Mouse (Mus musculus) right cerebral cortex, adult 2 months (tissue): ENCODE measurements around the gene Rnpep.
A peak's percentile ranks its signal among the peaks of the same experiment; 100 is the strongest.
"Not testable (repeated sequence)": the region's sequence is repeated elsewhere in the genome, so short reads cannot be mapped to it uniquely, and the experiment has no call there.

Source experiments
- DNase-seq, 2 experiments: peaks; one replicate each; pipeline ENCODE4 v3.0.0; 2021 to 2022; ENCODE audit warnings: low spot score in 2 of 2

Gene Rnpep

DNA sequence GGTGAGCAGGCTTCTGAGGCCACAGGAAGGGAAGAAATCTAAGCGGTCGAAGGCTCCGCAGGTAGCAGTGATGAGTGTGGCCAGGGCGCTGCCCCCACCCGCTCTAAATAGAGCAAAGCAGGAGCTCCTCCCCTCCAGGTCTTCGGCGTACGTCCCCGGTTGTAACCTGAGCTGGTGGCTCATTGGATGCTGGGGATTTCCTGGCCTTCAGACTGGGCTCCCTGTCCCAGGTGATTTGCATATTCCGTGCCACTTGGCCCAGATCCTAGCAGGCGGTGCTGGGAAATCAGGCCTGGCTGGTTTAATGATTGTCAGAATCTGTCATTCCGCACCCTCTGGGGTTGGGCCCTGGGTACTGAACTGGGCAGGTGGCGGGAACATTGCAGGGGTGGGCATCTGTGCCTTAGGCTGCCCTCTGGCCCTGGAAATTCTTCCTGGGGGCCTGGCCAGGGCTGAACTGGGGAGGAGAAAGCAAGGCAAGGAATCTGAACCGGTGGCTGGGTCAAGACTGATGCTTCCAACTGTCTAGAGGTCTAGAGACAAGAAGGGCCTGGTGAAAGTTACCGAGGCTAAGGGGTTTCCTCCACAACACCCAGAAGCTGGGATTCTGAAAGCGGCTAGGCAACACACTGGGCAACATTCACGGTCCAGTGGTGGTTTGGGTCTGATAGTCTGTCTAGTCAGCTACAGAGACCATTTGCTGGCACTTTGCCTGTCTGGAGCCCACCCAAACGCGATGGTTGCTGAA lies 25.3 kb downstream of the Rnpep start, which contains the start of gene Elf3:
Gene Elf3 (minus strand): TSS at position 189 of the 748 bp plus-strand sequence.
- no peak for DNase-seq

DNA sequence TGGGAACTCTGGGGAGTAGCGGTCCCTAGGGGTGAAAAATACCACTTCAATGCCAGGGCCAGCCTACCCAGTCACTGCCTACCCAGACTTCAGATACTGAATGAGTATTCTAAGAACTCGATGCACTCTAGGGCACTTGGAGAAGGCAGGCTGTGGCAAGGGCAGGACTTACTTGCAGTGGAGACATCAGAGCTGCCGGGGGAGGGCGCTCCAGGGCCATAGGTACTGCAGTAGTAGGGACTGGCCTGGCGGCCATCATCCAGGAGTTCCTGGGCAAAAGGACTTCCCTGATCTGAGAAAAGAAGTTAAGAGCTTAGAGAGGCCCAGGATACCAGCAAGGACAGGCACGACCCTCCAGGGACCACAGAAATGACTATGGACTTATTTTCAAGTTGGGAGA lies 27.6 kb downstream of the Rnpep start:
- no peak for DNase-seq

DNA sequence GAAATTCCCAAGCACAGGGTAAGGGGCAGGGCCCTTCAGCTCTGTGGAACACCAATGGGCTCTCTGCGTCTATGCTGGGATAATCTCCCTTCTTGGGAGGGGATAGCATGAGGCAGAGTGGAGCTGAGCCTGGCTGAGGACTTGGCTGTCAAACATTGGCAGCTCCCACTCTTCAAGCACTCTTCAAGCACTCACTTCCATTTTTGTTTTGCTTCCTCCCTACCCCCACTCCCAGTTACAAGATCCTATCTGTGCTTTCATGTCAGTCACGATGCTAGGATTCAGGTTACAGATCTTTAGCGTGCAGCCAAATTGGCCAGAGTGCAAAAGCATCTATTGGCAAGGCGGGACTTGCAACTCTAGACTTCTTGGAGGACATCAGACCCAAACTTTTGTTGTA lies 31.0 kb downstream of the Rnpep start:
- no peak for DNase-seq

DNA sequence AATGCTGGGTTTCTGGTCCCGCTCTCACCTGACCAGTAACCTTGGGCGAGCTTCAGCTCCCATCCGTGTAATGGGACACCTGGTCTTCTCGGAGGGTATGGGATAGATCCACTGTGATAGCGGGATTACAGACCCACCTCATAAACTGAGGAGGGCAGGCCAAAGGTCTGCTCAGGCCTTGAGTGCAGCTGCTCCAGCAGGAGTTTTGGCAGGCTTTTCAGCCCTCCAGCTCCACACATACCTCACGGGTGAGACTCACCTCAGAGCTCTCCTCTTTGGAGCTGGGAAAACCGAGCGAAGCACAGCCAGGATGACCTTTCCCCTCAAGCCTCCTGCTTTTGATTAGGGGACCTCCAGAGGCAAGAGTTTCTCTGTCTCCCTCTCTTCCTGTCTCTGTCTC lies 32.5 kb downstream of the Rnpep start:
- DNase-seq = no peak

DNA sequence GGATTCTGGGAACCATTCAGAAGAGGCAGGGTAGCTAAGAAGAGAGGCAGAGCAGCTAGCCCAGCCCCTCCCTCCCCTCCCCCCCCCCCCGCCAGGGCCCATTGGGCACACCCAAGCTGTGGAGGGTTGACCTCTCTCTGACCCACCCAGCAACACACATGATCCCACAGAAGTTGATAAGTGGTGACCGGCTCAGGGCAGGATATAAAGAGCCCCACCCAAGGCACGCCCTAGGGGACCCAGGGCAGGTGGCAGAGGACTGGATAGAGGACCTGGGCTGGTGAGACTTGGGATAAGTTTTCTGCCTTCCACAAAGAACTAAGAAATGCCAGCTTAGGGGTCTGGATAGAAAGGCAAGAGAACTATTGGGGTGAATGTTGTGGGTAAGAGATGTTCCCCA lies 33.2 kb downstream of the Rnpep start:
- DNase-seq = no peak

DNA sequence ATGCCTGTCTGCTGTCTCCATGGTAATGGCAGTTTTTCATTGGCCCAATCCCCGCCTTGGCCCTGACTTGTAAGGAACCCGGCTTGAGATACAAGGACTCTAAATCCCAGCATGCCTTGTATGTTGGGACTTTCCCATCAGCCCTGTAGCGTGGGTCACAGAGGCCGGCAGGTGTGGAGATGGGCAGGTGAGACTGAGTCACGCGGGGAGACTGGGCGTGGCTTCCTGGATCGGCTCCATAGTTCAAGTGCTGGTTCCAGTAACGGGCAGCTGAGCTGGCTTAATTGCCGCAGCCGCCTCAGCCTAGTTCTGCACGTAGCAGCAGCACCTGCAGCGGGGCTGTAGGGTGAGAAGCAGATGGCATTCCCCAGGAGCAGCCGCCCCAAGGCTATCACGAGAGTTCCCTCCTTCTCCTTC lies 35.4 kb downstream of the Rnpep start:
- peak; percentile 54 to 65 for DNase-seq

DNA sequence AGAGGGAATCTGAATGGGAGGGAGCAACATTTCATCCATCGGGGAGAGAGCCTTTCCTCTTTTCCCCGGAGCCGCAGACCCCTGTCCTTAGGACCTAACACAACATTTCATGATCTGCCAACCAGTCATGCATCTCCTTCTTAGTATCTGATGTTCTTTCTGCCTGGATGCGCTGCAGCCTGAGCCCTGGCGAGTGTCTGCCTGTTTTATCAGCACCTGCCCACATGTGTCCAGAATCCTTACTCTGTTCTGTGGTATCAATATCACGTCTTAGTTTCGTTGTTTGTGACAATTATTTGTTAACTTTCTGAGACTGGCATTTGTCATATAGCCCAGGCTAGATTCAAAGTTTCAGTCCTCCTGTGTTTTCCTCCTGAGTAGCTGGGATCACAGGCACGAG lies 39.9 kb downstream of the Rnpep start:
- no peak for DNase-seq

DNA sequence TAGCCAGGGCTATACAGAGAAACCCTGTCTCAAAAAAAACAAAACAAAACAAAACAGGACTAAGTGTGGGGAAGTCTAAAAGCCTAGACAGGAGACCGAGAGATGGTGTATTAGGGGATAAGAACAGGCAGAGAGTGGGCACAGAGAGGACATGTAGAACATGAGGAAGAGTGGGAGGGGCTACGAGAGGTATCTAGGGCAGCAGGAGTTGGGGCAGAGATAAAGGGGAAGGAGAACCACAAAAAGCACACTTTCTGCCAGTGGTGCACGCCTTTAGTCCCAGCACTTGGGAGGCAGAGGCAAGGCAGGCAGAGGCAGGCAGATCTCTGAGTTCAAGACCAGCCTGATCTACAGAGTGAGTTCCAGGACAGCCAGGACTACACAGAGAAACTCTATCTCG lies 43.7 kb downstream of the Rnpep start:
- not testable (repeated sequence) for DNase-seq

DNA sequence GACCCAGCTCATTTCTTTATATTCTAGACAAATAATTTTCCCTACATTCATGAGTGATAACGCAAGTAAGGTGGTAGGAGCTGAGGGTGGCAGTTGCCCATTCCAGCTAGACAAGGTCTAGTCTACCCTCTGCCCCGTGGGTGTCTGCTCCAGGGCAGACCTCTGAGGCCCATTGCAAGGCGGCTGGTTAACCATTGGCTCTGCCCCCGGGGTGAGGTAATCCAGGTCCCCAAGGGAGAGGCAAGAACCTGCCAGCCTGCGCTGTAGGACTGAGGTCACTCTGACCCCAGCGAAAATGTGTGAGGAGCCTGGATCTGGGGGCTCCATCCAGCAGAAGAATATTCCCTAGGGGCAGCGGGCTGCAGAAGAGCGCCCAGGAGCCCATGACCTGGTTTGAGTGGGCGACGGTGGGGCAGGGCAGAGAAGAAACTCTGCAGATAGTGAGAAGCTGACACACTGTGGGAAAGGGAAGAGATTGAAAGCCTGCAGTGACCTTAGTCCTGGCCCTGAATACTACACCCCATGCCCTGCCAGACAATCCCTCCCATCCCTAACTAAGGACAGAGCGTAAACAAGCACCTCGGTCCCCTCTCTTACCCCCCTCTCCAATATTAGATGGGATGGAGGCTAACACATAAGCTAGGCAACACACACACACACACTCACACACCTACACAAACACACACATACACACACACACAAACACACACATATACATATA lies 46.6 kb downstream of the Rnpep start:
- DNase-seq = no peak

DNA sequence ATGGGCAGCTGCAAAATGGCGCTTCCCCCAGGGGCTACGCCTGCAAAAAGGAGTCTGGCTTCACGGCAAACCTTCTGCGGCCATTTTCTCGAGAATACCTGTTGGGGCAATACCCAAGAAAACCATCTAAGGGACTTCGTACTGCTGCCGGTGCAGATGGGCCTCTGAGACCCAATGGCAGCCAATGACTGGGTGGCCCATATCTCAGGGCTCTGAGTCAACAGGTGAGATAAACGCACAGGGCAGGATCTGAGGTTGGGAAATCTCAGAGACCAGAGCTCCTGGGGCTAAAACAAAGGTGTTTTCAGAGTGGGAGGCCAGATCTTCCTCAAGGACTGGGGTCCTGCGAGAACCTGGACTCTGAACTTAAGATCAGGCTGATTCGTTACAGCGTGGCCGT lies 49.1 kb downstream of the Rnpep start:
- no peak for DNase-seq

DNA sequence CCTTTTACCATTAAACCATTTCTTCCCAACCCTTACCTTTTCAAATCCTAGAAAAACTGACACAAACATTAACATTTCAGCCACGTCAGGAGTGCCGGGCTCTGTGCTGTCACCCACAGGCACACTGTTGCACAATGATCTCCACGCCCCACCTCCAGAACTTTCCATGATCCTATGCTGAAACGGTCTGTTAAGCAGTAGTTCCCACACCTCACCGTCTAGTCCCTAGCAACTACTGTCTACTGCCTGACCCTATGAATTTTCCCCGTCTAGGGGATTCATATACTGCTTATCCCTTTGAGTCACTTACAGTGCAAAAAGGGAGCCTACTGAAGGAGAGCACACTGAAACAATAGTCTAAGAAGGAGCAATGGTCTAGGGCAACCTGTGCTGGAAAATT lies 49.9 kb downstream of the Rnpep start:
- no peak for DNase-seq

DNA sequence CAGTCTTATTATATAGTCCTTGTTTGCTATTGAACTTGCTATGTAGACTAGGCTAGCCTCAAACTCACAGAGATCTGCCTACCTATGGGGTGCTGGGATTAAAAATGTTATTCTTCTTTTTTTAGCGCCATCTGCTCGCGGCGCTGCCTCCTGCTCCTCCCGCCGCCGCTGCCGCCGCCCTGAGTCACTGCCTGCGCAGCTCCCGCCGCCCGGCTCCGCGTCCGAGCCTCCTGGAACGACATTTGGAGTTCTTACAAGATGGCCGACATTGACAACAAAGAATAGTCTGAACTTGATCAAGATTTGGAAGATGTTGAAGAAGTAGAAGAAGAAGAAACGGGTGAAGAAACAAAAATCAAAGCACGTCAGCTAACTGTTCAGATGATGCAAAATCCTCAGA lies 52.0 kb downstream of the Rnpep start:
- not testable (repeated sequence) for DNase-seq

DNA sequence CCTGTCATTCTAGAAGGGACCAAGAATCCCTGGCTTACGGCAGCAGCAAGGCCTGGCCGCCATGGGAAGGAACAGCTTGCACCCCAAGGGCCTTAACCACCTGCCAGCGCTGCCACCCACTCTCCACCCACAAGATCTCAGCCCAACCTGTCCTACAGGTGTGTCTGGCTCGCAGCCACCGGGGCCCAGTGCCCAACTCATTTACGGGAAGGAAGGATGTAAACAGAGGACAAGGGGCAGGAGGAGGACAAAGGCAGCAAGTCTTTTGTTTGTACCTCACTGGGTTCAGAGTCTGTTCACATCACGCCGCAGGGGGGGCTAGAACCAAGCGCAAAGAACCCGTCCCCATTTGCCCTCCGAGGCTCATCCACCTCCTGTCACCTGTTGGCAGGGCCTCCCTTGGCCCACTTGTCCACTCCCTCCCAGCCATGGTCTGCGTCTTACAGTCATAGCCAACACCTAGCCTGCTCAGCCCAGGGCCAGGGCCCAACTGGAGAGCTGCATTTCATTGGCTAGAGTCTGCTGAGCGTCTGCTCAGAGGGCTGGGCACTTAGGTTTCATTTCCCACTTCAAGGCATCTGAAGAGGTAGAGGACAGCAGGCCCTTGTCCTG lies 56.4 kb downstream of the Rnpep start:
- DNase-seq = no peak

DNA sequence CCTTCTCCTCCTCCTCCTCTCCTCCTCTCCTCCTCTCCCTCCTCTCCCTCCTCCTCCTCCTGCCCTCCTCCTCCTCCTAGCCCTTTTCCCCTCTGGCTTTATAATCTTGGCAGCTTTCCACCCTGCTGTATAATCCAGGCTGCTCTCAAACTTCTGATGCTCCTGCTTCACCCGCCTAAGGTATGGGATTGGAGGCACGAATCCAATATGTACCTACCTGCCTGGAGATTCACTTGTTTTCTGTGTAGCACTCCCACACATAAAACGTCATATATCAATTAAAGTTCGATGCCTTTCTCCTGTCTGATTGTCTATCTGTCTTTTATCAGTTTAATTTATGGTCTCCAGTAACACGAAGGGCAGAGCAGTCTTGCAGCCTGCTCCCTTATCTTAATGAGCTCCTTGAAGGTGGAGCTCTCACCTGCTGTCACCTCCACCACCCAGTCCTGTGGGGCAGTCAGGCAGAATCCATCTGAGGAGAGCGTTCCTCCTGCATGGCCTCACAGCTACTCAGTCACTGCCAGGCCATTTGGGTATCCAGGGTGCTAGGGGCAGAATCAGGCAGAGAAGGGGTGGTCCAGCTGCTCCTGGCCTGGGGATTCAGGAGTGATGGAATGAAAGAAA lies 58.8 kb downstream of the Rnpep start:
- no peak for DNase-seq

DNA sequence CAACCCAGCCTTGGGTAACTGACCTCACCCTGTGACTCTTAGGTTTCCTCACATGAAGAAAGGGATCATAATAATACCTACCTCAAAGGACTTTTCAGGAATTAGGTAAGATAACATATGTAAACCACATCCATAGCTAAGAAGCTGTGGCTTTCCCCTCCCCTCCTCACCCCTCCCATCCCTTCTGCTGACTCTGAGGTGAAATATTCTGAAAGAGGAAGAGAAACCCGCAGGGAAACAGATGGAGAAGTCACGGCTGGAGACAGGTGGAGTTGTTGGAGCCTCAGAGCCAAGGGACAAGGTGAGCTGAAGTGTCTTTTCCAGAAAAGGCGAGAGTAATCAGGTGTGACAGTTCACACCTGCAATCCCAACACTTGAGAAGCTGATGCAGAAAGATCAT lies 59.7 kb downstream of the Rnpep start:
- no peak for DNase-seq

DNA sequence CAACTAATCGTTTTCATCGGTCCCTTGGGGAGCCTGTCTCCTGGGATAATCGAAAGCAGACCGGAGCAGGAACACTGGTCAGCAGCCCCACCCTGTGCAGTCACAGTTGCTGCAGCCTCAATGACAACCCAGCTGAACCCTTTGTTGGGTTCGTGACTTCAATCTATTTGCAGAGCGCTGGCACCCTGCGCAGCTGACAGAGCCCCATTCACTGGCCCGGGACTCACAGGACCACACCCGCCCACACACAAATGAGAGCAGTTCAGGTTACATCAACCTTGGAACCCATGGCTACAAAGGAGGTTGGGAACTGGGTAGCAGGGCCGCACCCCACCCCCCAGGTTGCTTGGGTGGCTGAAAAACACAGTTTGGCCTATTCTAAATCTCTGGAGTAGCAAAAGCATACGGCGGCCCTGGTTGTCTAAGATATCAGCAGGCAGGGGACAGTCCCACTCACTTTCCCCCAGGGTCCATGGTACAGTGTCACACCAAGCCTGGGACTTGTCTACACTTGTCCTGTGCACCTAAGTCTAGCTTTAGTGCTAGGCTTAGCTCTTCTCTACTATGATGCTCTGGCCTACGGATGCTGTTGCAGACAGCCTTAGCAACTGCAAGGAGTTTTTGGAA lies 66.2 kb downstream of the Rnpep start:
- DNase-seq = no peak

DNA sequence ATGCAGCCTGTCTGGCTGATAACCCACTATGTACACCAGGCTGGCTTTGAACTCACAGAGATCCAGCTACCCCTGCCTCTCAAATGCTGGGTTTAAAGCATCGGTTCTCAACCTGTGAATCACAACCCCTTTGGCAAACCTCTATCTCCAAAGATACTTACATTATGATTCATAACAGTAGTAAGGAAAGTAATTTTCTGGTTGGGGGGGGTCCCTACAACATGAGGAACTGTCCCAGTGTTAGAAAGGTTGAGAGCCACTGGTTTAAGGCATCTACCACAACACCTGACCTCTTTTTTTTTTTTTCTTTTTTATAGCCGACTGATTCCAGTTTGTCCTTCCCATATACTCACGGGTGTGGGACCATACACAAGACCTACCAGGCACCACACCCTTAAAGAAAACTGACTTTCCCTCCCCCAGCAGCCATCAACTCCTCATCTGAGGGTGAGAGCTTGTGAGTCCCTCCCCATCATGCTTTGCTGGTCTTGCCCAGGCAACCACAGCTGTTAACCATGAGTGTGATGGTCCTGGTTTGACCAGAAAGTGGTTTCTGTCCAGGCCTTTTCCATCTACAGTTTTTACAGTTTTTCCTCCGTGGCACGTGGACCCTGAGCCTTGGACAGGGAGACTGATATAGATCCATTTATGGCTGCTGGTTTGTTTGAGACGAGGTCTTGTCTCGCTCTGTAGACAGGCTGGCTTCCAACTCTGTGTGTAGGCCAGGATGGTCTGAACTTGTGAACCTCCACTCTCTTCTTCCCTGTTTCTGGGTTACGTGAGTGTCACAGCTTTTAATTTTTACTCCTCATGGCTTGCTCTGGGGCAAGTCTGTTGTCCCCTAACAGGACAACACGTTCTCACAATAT lies 69.9 kb downstream of the Rnpep start:
- no peak for DNase-seq
